Mouse (Mus musculus) CH12.LX (cell line): ENCODE data around the gene Map1b. TPM values are rescaled to one million over a fixed set of nuclear protein-coding genes. Genes with fewer than 3 reads are reported as not detected.

ENCODE experiments used
- DNase-seq: peaks from one replicate; pipeline ENCODE4 v3.0.0-alpha.2; 2013; ENCODE audit errors: extremely low read depth
- H3K27ac ChIP-seq: 2 replicates; pipeline ENCODE4 v1.5.1; 2012; ENCODE audit warnings: low read depth, mild to moderate bottlenecking, control low read depth, moderate library complexity; ENCODE audit not compliant: insufficient read depth
- H3K27me3 ChIP-seq: replicated peaks from 2 replicates; pipeline ENCODE3; 2012; ENCODE audit warnings: inconsistent platforms
- H3K36me3 ChIP-seq, 2 experiments: replicated peaks in 1 of 2; 2 replicates each; pipeline versions ENCODE3 to v1.6.1; 2012; ENCODE audit warnings: inconsistent platforms in 1 of 2, low read length in 1 of 2, mild to moderate bottlenecking in 1 of 2, mixed read lengths in 1 of 2, moderate library complexity in 1 of 2; ENCODE audit not compliant: control insufficient read depth in 1 of 2, insufficient read depth in 1 of 2
- H3K4me1 ChIP-seq, 2 experiments: 2 replicates each; pipeline ENCODE4 v1.6.1; 2012; ENCODE audit warnings: inconsistent platforms in 1 of 2, moderate library complexity in 1 of 2; ENCODE audit not compliant: insufficient read depth in 2 of 2, control insufficient read depth in 1 of 2
- H3K4me2 ChIP-seq: 2 replicates; pipeline ENCODE4 v1.6.1; 2012; ENCODE audit warnings: low read depth, mild to moderate bottlenecking, control low read depth; ENCODE audit not compliant: poor library complexity, insufficient read depth, severe bottlenecking
- H3K4me3 ChIP-seq, 3 experiments: fragments of 150-350 bp in 1 of 3; sonication (generic) in 1 of 3; replicated peaks in 1 of 3; 2 replicates each; pipeline versions ENCODE3 to v1.5.1; 2011 to 2012; ENCODE audit warnings: low read depth in 2 of 3, low read length in 2 of 3, mild to moderate bottlenecking in 2 of 3, moderate library complexity in 2 of 3, control low read depth in 1 of 3, improper control_type of control experiment in 1 of 3, inconsistent platforms in 1 of 3, mixed read lengths in 1 of 3; ENCODE audit not compliant: poor library complexity in 1 of 3
- H3K79me2 ChIP-seq: replicated peaks from 2 replicates; pipeline ENCODE4 v1.6.1; 2012; ENCODE audit warnings: mild to moderate bottlenecking, moderate library complexity; ENCODE audit not compliant: control insufficient read depth, poor library complexity, insufficient read depth, severe bottlenecking; ENCODE audit errors: extremely low read depth
- H3K9ac ChIP-seq: 2 replicates; pipeline ENCODE4 v1.6.1; 2012; ENCODE audit warnings: low read depth, mild to moderate bottlenecking, control low read depth, moderate library complexity; ENCODE audit not compliant: insufficient read depth
- H3K9me3 ChIP-seq: replicated peaks from 2 replicates; pipeline ENCODE3; 2012; ENCODE audit warnings: low read length, inconsistent platforms, mixed read lengths
- CHD1 ChIP-seq: IDR thresholded peaks from 2 replicates; pipeline ENCODE4 v1.6.1; 2012; ENCODE audit warnings: low read depth, low read length, improper control_type of control experiment, inconsistent platforms
- CTCF ChIP-seq, 2 experiments: IDR thresholded peaks in 1 of 2; conservative IDR thresholded peaks in 1 of 2; 2 replicates each; pipeline ENCODE4 v1.5.1; 2011 to 2012; ENCODE audit warnings: low read depth in 2 of 2, low read length in 2 of 2, improper control_type of control experiment in 1 of 2, inconsistent platforms in 1 of 2, mild to moderate bottlenecking in 1 of 2, moderate library complexity in 1 of 2
- ELF1 ChIP-seq: IDR thresholded peaks from 2 replicates; pipeline ENCODE4 v1.6.1; 2014; ENCODE audit warnings: low read depth, mild to moderate bottlenecking, inconsistent platforms, low read length, improper control_type of control experiment
- ETS1 ChIP-seq: conservative IDR thresholded peaks from 2 replicates; pipeline ENCODE4 v1.6.1; 2012; ENCODE audit warnings: low read depth, mild to moderate bottlenecking, inconsistent platforms, low read length, improper control_type of control experiment, moderate library complexity
- IRF4 ChIP-seq: IDR thresholded peaks from 2 replicates; pipeline ENCODE4 v1.6.1; 2014; ENCODE audit warnings: low read depth, mild to moderate bottlenecking, inconsistent platforms, low read length, improper control_type of control experiment
- JUN ChIP-seq: IDR thresholded peaks from 2 replicates; pipeline ENCODE4 v1.6.1; 2011; ENCODE audit warnings: low read depth, mild to moderate bottlenecking, low read length, improper control_type of control experiment, moderate library complexity; ENCODE audit not compliant: insufficient read depth
- JUND ChIP-seq: conservative IDR thresholded peaks from 2 replicates; pipeline ENCODE4 v1.6.1; 2011; ENCODE audit warnings: low read depth, low read length, improper control_type of control experiment
- KAT2A ChIP-seq: IDR thresholded peaks from 2 replicates; pipeline ENCODE4 v1.6.1; 2012; ENCODE audit warnings: low read length, improper control_type of control experiment, inconsistent platforms; ENCODE audit not compliant: insufficient replicate concordance
- MAFK ChIP-seq: IDR thresholded peaks from 2 replicates; pipeline ENCODE4 v1.6.1; 2011; ENCODE audit warnings: low read length, improper control_type of control experiment; ENCODE audit not compliant: insufficient replicate concordance
- MAX ChIP-seq: IDR thresholded peaks from 2 replicates; pipeline ENCODE4 v1.6.1; 2011; ENCODE audit warnings: low read length, improper control_type of control experiment
- MEF2A ChIP-seq: IDR thresholded peaks from 2 replicates; pipeline ENCODE4 v1.6.1; 2014; ENCODE audit warnings: low read depth, mild to moderate bottlenecking, inconsistent platforms, low read length, improper control_type of control experiment, borderline replicate concordance
- MXI1 ChIP-seq: IDR thresholded peaks from 2 replicates; pipeline ENCODE4 v1.6.1; 2011; ENCODE audit warnings: mild to moderate bottlenecking, low read depth, low read length, improper control_type of control experiment
- MYC ChIP-seq: IDR thresholded peaks from 2 replicates; pipeline ENCODE4 v1.6.1; 2011; ENCODE audit warnings: low read depth, mild to moderate bottlenecking, improper control_type of control experiment, low read length
- RAD21 ChIP-seq: IDR thresholded peaks from 2 replicates; pipeline ENCODE4 v1.6.1; 2011; ENCODE audit warnings: low read depth, mild to moderate bottlenecking, low read length, improper control_type of control experiment, moderate library complexity
- RCOR1 ChIP-seq: conservative IDR thresholded peaks from 2 replicates; pipeline ENCODE4 v1.6.1; 2012; ENCODE audit warnings: low read depth, mild to moderate bottlenecking, inconsistent platforms, low read length, improper control_type of control experiment
- SMC3 ChIP-seq: IDR thresholded peaks from 2 replicates; pipeline ENCODE4 v1.6.1; 2011; ENCODE audit warnings: low read depth, low read length, improper control_type of control experiment
- TBP ChIP-seq: conservative IDR thresholded peaks from 2 replicates; pipeline ENCODE4 v1.6.1; 2011; ENCODE audit warnings: low read depth, low read length, improper control_type of control experiment
- TCF12 ChIP-seq: IDR thresholded peaks from 2 replicates; pipeline ENCODE4 v1.6.1; 2014; ENCODE audit warnings: low read depth, mild to moderate bottlenecking, inconsistent platforms, low read length, improper control_type of control experiment
- UBTF ChIP-seq: IDR thresholded peaks from 2 replicates; pipeline ENCODE4 v1.6.1; 2012; ENCODE audit warnings: low read depth, mild to moderate bottlenecking, inconsistent platforms, low read length, improper control_type of control experiment, moderate library complexity
- ZKSCAN1 ChIP-seq: IDR thresholded peaks from 2 replicates; pipeline ENCODE4 v1.6.1; 2012; ENCODE audit warnings: low read depth, inconsistent platforms, low read length, improper control_type of control experiment, borderline replicate concordance
- ZNF384 ChIP-seq: IDR thresholded peaks from 2 replicates; pipeline ENCODE4 v1.6.1; 2012; ENCODE audit warnings: low read depth, low read length, improper control_type of control experiment, inconsistent platforms
- dilution Hi-C: fragments of 300-500 bp; cut with MboI; formaldehyde crosslinking; loops from 2 replicates; pipeline ENCODE4 v1.14.3; 2020; ENCODE audit warnings: low sequenced_read_pairs; ENCODE audit not compliant: extremely low pct_unique_long_range_greater_than_20kb, extremely low pct_ligation_motif_present
- in situ Hi-C: fragments of 300-500 bp; cut with MboI; formaldehyde crosslinking; loops from 3 replicates; pipeline ENCODE4 v1.14.3; 2019; ENCODE audit warnings: low sequenced_read_pairs, low pct_ligation_motif_present, low pct_unique_long_range_greater_than_20kb, mixed read lengths
- polyA plus RNA-seq: library from polyadenylated mRNA; unstranded; fragments of >175 nt; gene quantifications from 2 replicates; pipeline ENCODE4 v1.2.1, GENCODE M21; 2012; ENCODE audit warnings: low read depth; ENCODE audit not compliant: insufficient read length
- total RNA-seq, 2 experiments: library from RNA; depleted of rRNA; stranded (reverse); fragments of 300-350 nt in 1 of 2; fragments of >200 nt in 1 of 2; gene quantifications; 2 replicates each; pipeline ENCODE4 v1.2.3; 2012 to 2014

Gene Map1b
- total and polyA plus RNA-seq, 3 experiments = 0.04 to 0.08 TPM; not detected in 1

DNA sequence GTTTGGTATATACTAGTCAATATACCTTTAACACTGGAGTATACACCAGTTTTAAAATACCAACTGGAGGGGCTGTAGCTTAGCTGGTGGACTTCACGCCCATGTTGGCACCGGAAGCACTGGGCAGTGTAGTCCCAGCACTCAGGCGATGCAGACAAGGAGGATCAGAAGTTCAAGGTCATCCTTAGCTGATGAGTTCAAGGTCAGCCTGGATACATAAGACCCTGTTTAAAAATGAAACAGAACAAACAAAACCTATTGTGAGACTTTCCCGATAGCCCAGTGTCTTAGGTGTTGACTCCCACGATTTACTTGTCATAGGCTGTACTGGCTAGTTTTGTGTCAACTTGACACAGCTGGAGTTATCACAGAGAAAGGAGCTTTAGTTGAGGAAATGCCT lies 1.5 kb upstream of the Map1b start:
- in situ Hi-C loops = loop anchor here (25.0 kb wide), 1 partner anchor 319 kb away; no protein-coding TSS in a partner anchor
- H3K79me2 ChIP-seq = no peaks in the 10 kb centered on the region
- H3K27ac ChIP-seq = no peak overlapping the region
- no peaks in the 10 kb centered on the region for H3K9me3 ChIP-seq
- no peak overlapping the region for H3K4me2 ChIP-seq
- DNase-seq = no peak
- H3K27me3 ChIP-seq = no peaks in the 10 kb centered on the region
- no peak overlapping the region for H3K4me3 ChIP-seq
- TF ChIP-seq MYC (no peak), ZNF384 (no peak), MEF2A (no peak), SMC3 (no peak), IRF4 (no peak), RAD21 (no peak), ELF1 (no peak), KAT2A (no peak), UBTF (no peak)
- H3K36me3 ChIP-seq = no peaks in the 10 kb centered on the region
- dilution Hi-C loops = loop anchor here (25.0 kb wide), 1 partner anchor 131 kb away; no protein-coding TSS in a partner anchor
- H3K4me1 ChIP-seq = no peaks in the 10 kb centered on the region
- H3K9ac ChIP-seq = no peak overlapping the region

DNA sequence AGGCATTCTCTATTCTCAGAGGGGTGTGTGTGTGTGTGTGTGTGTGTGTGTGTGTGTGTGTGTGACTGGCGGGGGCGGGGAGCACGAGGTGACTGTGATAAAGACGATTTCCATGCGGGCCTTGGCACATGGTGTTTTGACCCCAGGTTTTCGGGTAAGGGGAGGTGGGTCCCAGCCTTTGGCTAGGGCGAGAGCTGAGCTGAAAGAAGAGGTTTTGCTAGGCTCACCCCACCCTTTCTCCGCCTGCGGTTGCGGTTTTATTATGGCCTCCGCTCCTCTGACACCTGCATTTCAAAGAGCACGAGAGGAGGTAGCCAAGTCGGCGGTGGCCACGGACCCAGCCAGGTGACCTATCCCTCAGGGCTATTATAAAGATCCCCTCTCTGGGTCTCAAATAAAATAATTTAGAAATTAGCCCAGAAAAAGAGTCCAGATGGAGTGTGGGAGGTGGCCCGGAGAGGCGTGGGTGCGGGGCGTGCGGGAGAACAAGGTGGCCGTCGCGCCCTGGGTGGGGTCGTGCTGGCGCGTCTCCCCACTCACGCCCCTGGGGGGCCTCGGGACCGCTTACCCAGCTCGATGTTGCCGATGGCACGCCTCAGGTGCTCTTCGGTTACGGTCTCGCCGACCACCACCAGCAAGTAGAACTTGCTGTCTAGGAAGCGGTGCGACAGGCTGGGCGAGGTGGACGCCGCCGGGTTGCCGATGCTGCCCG lies 448 bp downstream of the Map1b start:
- H3K4me2 ChIP-seq = no peak overlapping the region
- H3K36me3 ChIP-seq = no peaks in the 10 kb centered on the region
- TF ChIP-seq RCOR1 (no peak), JUND (no peak), MAX (no peak), CTCF (conservative IDR thresholded peaks at IDR 0.05 in 1 of 2, IDR thresholded peaks at IDR 0.05 in 1 of 2; ENCODE audit: low read depth in 2 of 2, low read length in 2 of 2) (no peak), TCF12 (no peak), ETS1 (no peak), CHD1 (no peak), MXI1 (no peak), ZKSCAN1 (no peak), RAD21 (no peak), ZNF384 (no peak), JUN (no peak), MAFK (no peak), TBP (no peak), MYC (no peak), MEF2A (no peak)
- H3K9me3 ChIP-seq = no peaks in the 10 kb centered on the region
- no peak overlapping the region for H3K4me3 ChIP-seq
- H3K27ac ChIP-seq = no peak overlapping the region
- no peak for DNase-seq
- dilution Hi-C loops (loop anchor here (25.0 kb wide), 1 partner anchor 129 kb away; no protein-coding TSS in a partner anchor), in situ Hi-C loops (loop anchor here (25.0 kb wide), 1 partner anchor 321 kb away; no protein-coding TSS in a partner anchor)
- H3K79me2 ChIP-seq = no peaks in the 10 kb centered on the region
- no peak overlapping the region for H3K9ac ChIP-seq
- no peaks in the 10 kb centered on the region for H3K27me3 ChIP-seq
- no peaks in the 10 kb centered on the region for H3K4me1 ChIP-seq
